In genomic region chr9:112095198-112095597, GRCm38 (mm10) we compare ENCODE assay signal across 19 mouse cellular contexts.
"Had no signal": no experiment of that assay in that cellular context is flagged by ENCODE, and none has a peak within 500 bp of the region (broad histone marks: within the 10 kb centered on the region; RNA-seq: fewer than 3 reads in every experiment).

No protein-coding gene starts in this region.

- ATAC-seq: liver, postnatal 0 days; lung, postnatal 0 days; midbrain, embryonic 16.5 days had no signal

- H3K9me3 ChIP-seq: liver, embryonic 15.5 days; lung, embryonic 15.5 days; neural tube, embryonic 12.5 days; stomach, embryonic 15.5 days had no signal

- H3K36me3 ChIP-seq: liver, embryonic 15.5 days; lung, embryonic 15.5 days; midbrain, embryonic 12.5 days; neural tube, embryonic 12.5 days; stomach, embryonic 15.5 days had no signal

- H3K9ac ChIP-seq: liver, embryonic 15.5 days; liver, postnatal 0 days; lung, embryonic 15.5 days; midbrain, embryonic 12.5 days; neural tube, embryonic 12.5 days; stomach, embryonic 15.5 days had no signal

- DNase-seq: liver, postnatal 0 days; lung, adult 2 months; lung, postnatal 14 days; lung, postnatal 36 days; midbrain, embryonic 14.5 days; right cerebral cortex, postnatal 14 days; thymus, adult 18-20 months; thymus, postnatal 14 days; thymus, postnatal 36 days had no signal

- H3K4me1 ChIP-seq: liver, embryonic 15.5 days; lung, embryonic 15.5 days; midbrain, embryonic 12.5 days; stomach, embryonic 15.5 days had no signal

- H3K27me3 ChIP-seq: liver, embryonic 15.5 days; lung, embryonic 15.5 days; midbrain, embryonic 12.5 days; neural tube, embryonic 12.5 days; stomach, embryonic 15.5 days had no signal

- H3K27ac ChIP-seq: liver, embryonic 15.5 days; lung, embryonic 15.5 days; macrophage; midbrain, embryonic 12.5 days; neural tube, embryonic 12.5 days; stomach, embryonic 15.5 days; stomach, postnatal 0 days had no signal

- H3K4me3 ChIP-seq: liver, embryonic 15.5 days; lung, embryonic 15.5 days; megakaryocyte, embryonic 14.5 days; midbrain, embryonic 12.5 days; neural tube, embryonic 12.5 days; stomach, embryonic 15.5 days had no signal

- H3K4me2 ChIP-seq: liver, embryonic 15.5 days; lung, embryonic 15.5 days; midbrain, embryonic 12.5 days; neural tube, embryonic 12.5 days; stomach, embryonic 15.5 days had no signal
